11 mouse cellular contexts compared by ENCODE assay signal in genomic region chr2:26330702-26331101, GRCm38 (mm10). TPM values are rescaled to one million over a fixed set of nuclear protein-coding genes. Genes with fewer than 3 reads are reported as not detected.
DNase-seq lines count a peak whose midpoint lies in the region; ATAC-seq and TF ChIP-seq lines count a peak whose summit lies in the region.
"Had no signal": no experiment of that assay in that cellular context is flagged by ENCODE, and none has a peak within 500 bp of the region (broad histone marks: within the 10 kb centered on the region; RNA-seq: fewer than 3 reads in every experiment).

No protein-coding gene starts in this region.

- no peaks in the 10 kb centered on the region for H3K9me3 ChIP-seq in heart, postnatal 0 days (replicated peaks; ENCODE audit: control insufficient read depth, low read length)
- H3K9me3 ChIP-seq in neural tube, embryonic 12.5 days: no peaks in the 10 kb centered on the region
- H3K9me3 ChIP-seq in limb, embryonic 13.5 days: no peaks in the 10 kb centered on the region

- no peak for TF ChIP-seq EP300 in heart, postnatal 0 days (IDR thresholded peaks at IDR 0.05; ENCODE audit: low read depth)

- H3K27me3 ChIP-seq in heart, postnatal 0 days (ENCODE audit: control insufficient read depth, insufficient read depth, low read length): no peaks in the 10 kb centered on the region
- H3K27me3 ChIP-seq in neural tube, embryonic 12.5 days (replicated peaks): no peaks in the 10 kb centered on the region
- no peaks in the 10 kb centered on the region for H3K27me3 ChIP-seq in limb, embryonic 13.5 days
- H3K27me3 ChIP-seq in thymus, adult 2 months (ENCODE audit: control insufficient read depth, insufficient read depth, low read length): no peaks in the 10 kb centered on the region

- H3K27ac ChIP-seq in heart, postnatal 0 days (ENCODE audit: low read depth): peak overlapping the region; percentile 92
- no peak overlapping the region for H3K27ac ChIP-seq in neural tube, embryonic 12.5 days
- no peak overlapping the region for H3K27ac ChIP-seq in limb, embryonic 13.5 days
- no peak overlapping the region for H3K27ac ChIP-seq in thymus, adult 2 months (ENCODE audit: control insufficient read depth, insufficient read depth, low read length)

- no peak for DNase-seq in heart, postnatal 0 days (ENCODE audit: low spot score)
- no peak for DNase-seq in heart, adult 18-20 months
- no peak for DNase-seq in neural tube, embryonic 10.5 days (ENCODE audit: extremely low spot score, low spot score)
- no peak for DNase-seq in spleen, postnatal 14 days (ENCODE audit: low spot score in 2 of 2)
- DNase-seq in thymus, adult 2 months: no peak
- DNase-seq: cerebellum, adult 8-10 months; heart, postnatal 4 days; thymus, postnatal 14 days had no signal

- TF ChIP-seq CTCF in heart, postnatal 0 days (IDR thresholded peaks at IDR 0.05; ENCODE audit: low read depth): no peak
- TF ChIP-seq CTCF in thymus, adult 2 months (IDR thresholded peaks at IDR 0.05; ENCODE audit: borderline replicate concordance, control insufficient read depth, extremely low read depth, insufficient read depth, low read length, poor library complexity): no peak

- H3K4me2 ChIP-seq in heart, postnatal 0 days (ENCODE audit: low read depth, low read length): no peak overlapping the region
- 0 out of 2 replicates have a peak overlapping the region, but pooled peaks have one; percentile 7 for H3K4me2 ChIP-seq in neural tube, embryonic 12.5 days (replicated peaks)
- no peak overlapping the region for H3K4me2 ChIP-seq in limb, embryonic 13.5 days (replicated peaks)

- no peak for TF ChIP-seq POLR2A in thymus, adult 2 months (IDR thresholded peaks at IDR 0.05; ENCODE audit: control insufficient read depth, extremely low read depth, insufficient read depth, low read length, poor library complexity)

- H3K4me3 ChIP-seq in heart, postnatal 0 days (ENCODE audit: low read depth, low read length): no peak overlapping the region
- no peak overlapping the region for H3K4me3 ChIP-seq in neural tube, embryonic 12.5 days
- H3K4me3 ChIP-seq in limb, embryonic 13.5 days: no peak overlapping the region
- H3K4me3 ChIP-seq in thymus, adult 2 months (ENCODE audit: control insufficient read depth, insufficient read depth, low read length): no peak overlapping the region

- 78% methylated on average over 6 of the region's 6 CpGs for WGBS in heart, postnatal 0 days
- WGBS in neural tube, embryonic 12.5 days: 72% methylated on average over 6 of the region's 6 CpGs
- 69% methylated on average over 6 of the region's 6 CpGs for WGBS in limb, embryonic 13.5 days
- WGBS in thymus, adult 2 months: 95% methylated on average over 6 of the region's 6 CpGs

- H3K4me1 ChIP-seq in heart, postnatal 0 days (ENCODE audit: control insufficient read depth, insufficient read depth): peaks cover 9% of the 10 kb centered on the region; the same call in 1 of the 2 replicates
- no peaks in the 10 kb centered on the region for H3K4me1 ChIP-seq in neural tube, embryonic 12.5 days
- no peaks in the 10 kb centered on the region for H3K4me1 ChIP-seq in limb, embryonic 13.5 days
- H3K4me1 ChIP-seq in thymus, adult 2 months (replicated peaks; ENCODE audit: control insufficient read depth, insufficient read depth, low read length): no peaks in the 10 kb centered on the region

- ATAC-seq in heart, postnatal 0 days (ENCODE audit: insufficient read depth, low read depth): no peak
- ATAC-seq in neural tube, embryonic 12.5 days (ENCODE audit: low FRiP score, low read depth): no peak
- ATAC-seq in limb, embryonic 13.5 days (ENCODE audit: low FRiP score, low read depth): peak; percentile 30; the same call in 1 of the 2 replicates

- H3K9ac ChIP-seq in heart, postnatal 0 days (replicated peaks; ENCODE audit: low read depth, low read length): no peak overlapping the region
- H3K9ac ChIP-seq in neural tube, embryonic 12.5 days: no peak overlapping the region
- H3K9ac ChIP-seq in limb, embryonic 13.5 days: no peak overlapping the region

- peaks cover 17% of the 10 kb centered on the region for H3K36me3 ChIP-seq in heart, postnatal 0 days (replicated peaks; ENCODE audit: control insufficient read depth, insufficient read depth, low read length)
- peaks cover 60% of the 10 kb centered on the region for H3K36me3 ChIP-seq in neural tube, embryonic 12.5 days
- H3K36me3 ChIP-seq in limb, embryonic 13.5 days: peaks cover 64% of the 10 kb centered on the region
- H3K36me3 ChIP-seq in thymus, adult 2 months (ENCODE audit: control insufficient read depth, insufficient read depth, low read length): 0 out of 2 replicates have a peak, but pooled peaks cover 7% of the 10 kb centered on the region

RNA-seq across cellular contexts. Expression of gene Gpsm1, which starts 15.4 kb away (rescaled TPM):
- total RNA-seq in heart, postnatal 0 days (2014; rRNA removed; ENCODE audit: low replicate concordance): 577 and 610 TPM in 2 replicates
- 146 and 148 TPM in 2 replicates for polyA plus RNA-seq in heart, postnatal 0 days (2015; fragmentation: Nextera tagmentation; extraction: Ambion mirVana)
- 100 to 1,000 TPM; 175 to 238 TPM for total RNA-seq in heart, adult 18-20 months (2021)
- polyA plus RNA-seq in neural tube, embryonic 12.5 days (2016; fragmentation: Nextera tagmentation; extraction: Ambion mirVana): 112 and 118 TPM in 2 replicates
- 61.5 and 66.6 TPM in 2 replicates for polyA plus RNA-seq in limb, embryonic 13.5 days (2015; fragmentation: Nextera tagmentation; extraction: Ambion mirVana)
- 39.7 and 57.7 TPM in 2 replicates for polyA plus RNA-seq in thymus, adult 2 months (2012; rRNA removed)

RNA-seq across cellular contexts. Expression of gene Dnlz, which starts 21.2 kb away (rescaled TPM):
- 20.2 and 23.0 TPM in 2 replicates for total RNA-seq in heart, postnatal 0 days (2014; rRNA removed; ENCODE audit: low replicate concordance)
- polyA plus RNA-seq in heart, postnatal 0 days (2015; fragmentation: Nextera tagmentation; extraction: Ambion mirVana): 17.0 and 18.6 TPM in 2 replicates
- total RNA-seq in heart, adult 18-20 months (2021): 10 to 100 TPM; 24.5 to 25.3 TPM
- polyA plus RNA-seq in neural tube, embryonic 12.5 days (2016; fragmentation: Nextera tagmentation; extraction: Ambion mirVana): 36.1 and 36.3 TPM in 2 replicates
- 28.8 and 29.0 TPM in 2 replicates for polyA plus RNA-seq in limb, embryonic 13.5 days (2015; fragmentation: Nextera tagmentation; extraction: Ambion mirVana)
- polyA plus RNA-seq in thymus, adult 2 months (2012; rRNA removed): 31.5 and 32.0 TPM in 2 replicates

RNA-seq across cellular contexts. Expression of gene Card9, which starts 30.0 kb away (rescaled TPM):
- total RNA-seq in heart, postnatal 0 days (2014; rRNA removed; ENCODE audit: low replicate concordance): 1.5 TPM in 1 of 2 replicates, not detected in the other
- 0.18 and 0.31 TPM in 2 replicates for polyA plus RNA-seq in heart, postnatal 0 days (2015; fragmentation: Nextera tagmentation; extraction: Ambion mirVana)
- 1 to 10 TPM in 1 of 2 experiments, under 1 TPM in 1; 0.89 to 1.1 TPM for total RNA-seq in heart, adult 18-20 months (2021)
- polyA plus RNA-seq in neural tube, embryonic 12.5 days (2016; fragmentation: Nextera tagmentation; extraction: Ambion mirVana): 1.0 and 1.7 TPM in 2 replicates
- polyA plus RNA-seq in limb, embryonic 13.5 days (2015; fragmentation: Nextera tagmentation; extraction: Ambion mirVana): 0.67 and 1.5 TPM in 2 replicates
- 39.1 and 51.0 TPM in 2 replicates for polyA plus RNA-seq in thymus, adult 2 months (2012; rRNA removed)

RNA-seq across cellular contexts. Expression of gene Ccdc187, which starts 36.3 kb away (rescaled TPM):
- total RNA-seq in heart, postnatal 0 days (2014; rRNA removed; ENCODE audit: low replicate concordance): 0.61 and 0.97 TPM in 2 replicates
- 0.04 TPM in 2 replicates for polyA plus RNA-seq in heart, postnatal 0 days (2015; fragmentation: Nextera tagmentation; extraction: Ambion mirVana)
- total RNA-seq in heart, adult 18-20 months (2021): under 1 TPM; 0.05 to 0.13 TPM
- polyA plus RNA-seq in neural tube, embryonic 12.5 days (2016; fragmentation: Nextera tagmentation; extraction: Ambion mirVana): 0.10 and 0.11 TPM in 2 replicates
- polyA plus RNA-seq in limb, embryonic 13.5 days (2015; fragmentation: Nextera tagmentation; extraction: Ambion mirVana): 0.04 TPM in 1 of 2 replicates, not detected in the other
- polyA plus RNA-seq in thymus, adult 2 months (2012; rRNA removed): 0.19 and 0.23 TPM in 2 replicates
- polyA plus RNA-seq: embryonic facial prominence, embryonic 11.5 days had no signal

RNA-seq across cellular contexts. Expression of gene Snapc4, which starts 49.8 kb away (rescaled TPM):
- total RNA-seq in heart, postnatal 0 days (2014; rRNA removed; ENCODE audit: low replicate concordance): 9.6 and 24.1 TPM in 2 replicates
- 7.8 and 8.1 TPM in 2 replicates for polyA plus RNA-seq in heart, postnatal 0 days (2015; fragmentation: Nextera tagmentation; extraction: Ambion mirVana)
- 1 to 10 TPM; 5.8 to 5.9 TPM for total RNA-seq in heart, adult 18-20 months (2021)
- polyA plus RNA-seq in neural tube, embryonic 12.5 days (2016; fragmentation: Nextera tagmentation; extraction: Ambion mirVana): 33.4 and 34.6 TPM in 2 replicates
- polyA plus RNA-seq in limb, embryonic 13.5 days (2015; fragmentation: Nextera tagmentation; extraction: Ambion mirVana): 29.3 and 36.1 TPM in 2 replicates
- polyA plus RNA-seq in thymus, adult 2 months (2012; rRNA removed): 59.2 and 60.4 TPM in 2 replicates

Comparison
In these comparisons a context has a peak if more than half of its experiments do, and no peak if none do; other contexts are left out.
1. RNA of gene Card9, which starts 30.0 kb away (polyA plus RNA-seq): 39.1 to 51.0 TPM in thymus, adult 2 months; 1.0 to 1.7 TPM in neural tube, embryonic 12.5 days, 0.67 to 1.5 TPM in limb, embryonic 13.5 days and 0.18 to 0.31 TPM in heart, postnatal 0 days; every median in the first group is over 10 times any median in the second.